Mouse (Mus musculus) ES-Bruce4 (cell line): ENCODE results near the gene Xpo5. TPM values are rescaled to one million over a fixed set of nuclear protein-coding genes. Genes with fewer than 3 reads are reported as not detected.
A peak's percentile ranks its signal among the peaks of the same experiment; 100 is the strongest.

ENCODE experiments used
- H3K27ac ChIP-seq: 2 replicates; pipeline ENCODE4 v1.5.1; 2012; ENCODE audit warnings: low read length, inconsistent platforms; ENCODE audit not compliant: insufficient read depth
- H3K27me3 ChIP-seq: 2 replicates; pipeline ENCODE4 v1.6.1; 2012; ENCODE audit warnings: mild to moderate bottlenecking, low read length, inconsistent platforms; ENCODE audit not compliant: control insufficient read depth, poor library complexity, insufficient read depth, severe bottlenecking
- H3K36me3 ChIP-seq: 2 replicates; pipeline ENCODE4 v1.6.1; 2012; ENCODE audit warnings: inconsistent platforms, mild to moderate bottlenecking, low read length, moderate library complexity; ENCODE audit not compliant: control insufficient read depth, poor library complexity, insufficient read depth, severe bottlenecking
- H3K4me1 ChIP-seq: one replicate; pipeline ENCODE4 v1.8.1; 2011; ENCODE audit warnings: low read length; ENCODE audit not compliant: control insufficient read depth, insufficient read depth
- H3K4me3 ChIP-seq: 2 replicates; pipeline ENCODE4 v1.5.1; 2011; ENCODE audit warnings: low read depth, mild to moderate bottlenecking, low read length
- H3K9ac ChIP-seq: 2 replicates; pipeline ENCODE4 v1.6.1; 2012; ENCODE audit warnings: low read depth, mild to moderate bottlenecking, inconsistent platforms; ENCODE audit not compliant: poor library complexity, severe bottlenecking
- H3K9me3 ChIP-seq: replicated peaks from 2 replicates; pipeline ENCODE4 v1.6.1; 2012; ENCODE audit warnings: mild to moderate bottlenecking, low read length, inconsistent platforms; ENCODE audit not compliant: control insufficient read depth, poor library complexity, insufficient read depth, severe bottlenecking
- CTCF ChIP-seq: IDR thresholded peaks from one replicate; pipeline ENCODE4 v1.8.1; 2011; ENCODE audit warnings: low read depth, low read length
- EP300 ChIP-seq: IDR thresholded peaks from 2 replicates; pipeline ENCODE4 v1.6.1; 2011; ENCODE audit warnings: low read depth, low read length; ENCODE audit not compliant: insufficient read depth
- POLR2A ChIP-seq: IDR thresholded peaks from one replicate; pipeline ENCODE4 v1.8.1; 2011; ENCODE audit warnings: low read length; ENCODE audit not compliant: insufficient read depth
- polyA plus RNA-seq: library from polyadenylated mRNA; stranded (reverse); fragments of >200 nt; gene quantifications from 2 replicates; pipeline ENCODE4 v1.2.4, GENCODE M21; 2011; ENCODE audit warnings: low read depth; ENCODE audit not compliant: missing spikeins, insufficient read depth, insufficient read length

Gene Xpo5
- polyA plus RNA-seq, 1 experiment: 77.8 TPM

DNA sequence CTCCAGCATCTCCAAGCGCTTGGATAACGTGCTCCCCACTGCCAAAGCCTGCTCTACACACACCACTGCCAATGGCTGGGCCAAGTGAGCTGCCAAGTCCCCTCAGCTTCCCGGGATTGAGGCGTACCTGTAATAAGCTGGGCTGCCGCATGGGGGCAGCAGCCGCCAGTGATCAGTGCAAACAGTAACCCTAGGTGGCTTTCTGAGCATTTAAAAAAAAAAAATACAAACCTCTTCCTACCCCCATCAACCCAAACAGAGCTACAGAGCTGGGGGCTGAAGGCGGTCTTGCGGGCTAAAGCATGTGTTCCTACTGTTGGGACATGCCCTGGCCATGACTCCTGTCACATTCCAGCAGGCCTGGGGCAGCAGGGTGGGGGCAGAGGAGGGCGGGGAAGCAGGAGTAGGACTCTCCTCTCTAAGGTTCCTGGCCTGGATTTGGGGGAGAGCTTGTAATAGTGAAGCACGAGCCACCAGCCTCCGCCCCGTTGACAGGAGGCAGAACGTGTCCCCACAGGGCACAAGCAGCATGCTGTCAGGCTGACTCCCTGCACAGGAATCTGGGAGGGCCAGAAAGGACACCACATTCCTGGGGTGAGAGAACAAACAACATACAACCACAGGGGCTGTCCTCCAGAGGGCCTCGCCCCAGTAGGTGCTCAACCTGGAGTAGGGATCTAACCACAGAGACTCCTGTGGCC, 63.5 kb downstream of the Xpo5 start:
- TF ChIP-seq EP300 (peak; percentile 88), CTCF (peak; percentile 79), POLR2A (no peak)
- peak overlapping the region; percentile 76 for H3K27ac ChIP-seq
- H3K27me3 ChIP-seq: no peaks in the 10 kb centered on the region
- no peak overlapping the region for H3K4me3 ChIP-seq
- H3K4me1 ChIP-seq: peaks cover 9% of the 10 kb centered on the region
- no peak overlapping the region for H3K9ac ChIP-seq
- peaks cover 37% of the 10 kb centered on the region for H3K36me3 ChIP-seq
- no peaks in the 10 kb centered on the region for H3K9me3 ChIP-seq

DNA sequence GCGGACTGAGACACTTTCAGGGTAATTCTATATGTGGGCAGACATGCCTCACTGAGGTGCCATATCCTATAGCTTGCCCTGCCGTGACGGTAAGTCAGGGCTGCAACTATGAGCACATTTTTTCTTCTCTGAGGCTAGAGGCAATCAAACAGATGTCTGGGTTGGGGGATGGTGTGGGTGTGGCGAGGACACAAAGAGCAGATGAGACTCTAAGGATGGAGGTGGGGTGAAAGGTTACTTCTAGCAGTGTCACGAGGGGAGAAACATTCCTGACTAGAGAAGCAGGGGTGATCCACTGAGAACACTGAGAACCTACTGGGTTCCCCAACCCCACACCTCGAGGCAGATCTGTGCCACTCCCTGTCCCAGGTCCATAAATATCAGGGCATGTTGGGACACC, 64.4 kb downstream of the Xpo5 start:
- H3K4me1 ChIP-seq: peaks cover 9% of the 10 kb centered on the region

DNA sequence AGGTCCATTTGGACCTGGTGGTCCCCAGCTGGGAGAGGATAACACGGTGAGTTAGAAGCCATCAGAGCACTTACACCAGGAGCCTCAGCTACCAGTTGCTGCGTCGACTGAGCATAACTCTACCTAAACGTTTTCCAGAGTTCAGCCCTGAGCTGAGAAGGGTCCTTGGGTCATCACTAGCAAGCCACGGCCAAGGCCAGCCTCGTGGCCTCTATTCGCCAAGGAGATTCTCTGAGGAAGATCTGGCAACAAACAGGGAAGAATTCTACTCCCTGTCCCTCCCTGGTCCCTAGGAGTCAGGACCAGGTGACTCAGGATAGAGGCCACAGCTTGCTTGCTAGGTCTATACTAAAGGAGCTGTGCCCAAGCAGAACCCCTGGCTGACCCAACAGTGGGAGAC, 64.9 kb downstream of the Xpo5 start:
- peaks cover 36% of the 10 kb centered on the region for H3K36me3 ChIP-seq

More for the DNA sequence above, 64.4 kb downstream of the Xpo5 start:
- H3K27me3 ChIP-seq: no peaks in the 10 kb centered on the region
- no peak for TF ChIP-seq CTCF
- 0 out of 2 replicates have a peak, but pooled peaks have one; percentile 42 for TF ChIP-seq EP300
- TF ChIP-seq POLR2A: no peak
- H3K4me3 ChIP-seq: no peak overlapping the region
- peaks cover 41% of the 10 kb centered on the region for H3K36me3 ChIP-seq
- H3K27ac ChIP-seq: peak overlapping the region; percentile 76
- H3K9me3 ChIP-seq: no peaks in the 10 kb centered on the region
- H3K9ac ChIP-seq: no peak overlapping the region

DNA sequence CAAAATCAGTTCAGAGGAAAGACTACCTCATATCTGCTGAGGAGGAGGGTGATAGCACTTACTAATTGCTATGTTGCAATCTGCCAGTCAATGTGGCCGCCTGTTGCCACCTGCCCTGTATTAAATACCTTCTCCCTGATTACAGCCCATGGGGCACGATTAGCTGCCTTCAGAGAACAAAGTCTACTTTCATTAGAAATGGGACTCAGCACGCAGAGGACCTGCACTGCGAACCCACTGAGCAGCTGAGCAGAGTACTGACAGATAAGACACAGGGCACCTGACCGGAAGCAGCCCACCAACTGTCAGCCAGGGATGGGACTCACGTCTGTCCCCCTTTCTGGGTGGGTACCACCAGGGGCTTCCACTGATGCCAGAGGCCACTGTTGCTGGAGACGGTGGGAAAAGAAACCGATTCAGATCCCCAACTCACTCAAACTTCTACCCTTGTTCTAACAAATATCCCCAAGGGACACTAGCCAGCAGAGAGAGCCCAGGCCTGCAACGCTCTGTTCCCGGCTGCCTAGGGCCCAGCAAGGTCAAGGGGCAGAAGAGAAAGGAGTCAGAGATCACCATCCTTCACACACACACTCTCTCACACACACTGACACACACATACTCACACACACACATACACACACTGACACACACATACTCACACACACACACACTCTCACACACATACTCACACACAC, 65.6 kb downstream of the Xpo5 start:
- no peak overlapping the region for H3K9ac ChIP-seq
- TF ChIP-seq EP300 (no peak), CTCF (no peak), POLR2A (no peak)
- H3K9me3 ChIP-seq: no peaks in the 10 kb centered on the region
- H3K36me3 ChIP-seq: peaks cover 29% of the 10 kb centered on the region
- H3K4me1 ChIP-seq: peaks cover 9% of the 10 kb centered on the region
- H3K27ac ChIP-seq: peak overlapping the region; percentile 76; the same call in 1 of the 2 replicates
- H3K4me3 ChIP-seq: no peak overlapping the region
- no peaks in the 10 kb centered on the region for H3K27me3 ChIP-seq

More for the DNA sequence above, 64.9 kb downstream of the Xpo5 start:
- Histone ChIP-seq H3K4me3 (no peak overlapping the region), H3K4me1 (peaks cover 9% of the 10 kb centered on the region), H3K27me3 (no peaks in the 10 kb centered on the region), H3K9me3 (no peaks in the 10 kb centered on the region), H3K27ac (peak overlapping the region; percentile 76), H3K9ac (no peak overlapping the region)
- no peak for TF ChIP-seq EP300
- no peak for TF ChIP-seq CTCF
- no peak for TF ChIP-seq POLR2A

DNA sequence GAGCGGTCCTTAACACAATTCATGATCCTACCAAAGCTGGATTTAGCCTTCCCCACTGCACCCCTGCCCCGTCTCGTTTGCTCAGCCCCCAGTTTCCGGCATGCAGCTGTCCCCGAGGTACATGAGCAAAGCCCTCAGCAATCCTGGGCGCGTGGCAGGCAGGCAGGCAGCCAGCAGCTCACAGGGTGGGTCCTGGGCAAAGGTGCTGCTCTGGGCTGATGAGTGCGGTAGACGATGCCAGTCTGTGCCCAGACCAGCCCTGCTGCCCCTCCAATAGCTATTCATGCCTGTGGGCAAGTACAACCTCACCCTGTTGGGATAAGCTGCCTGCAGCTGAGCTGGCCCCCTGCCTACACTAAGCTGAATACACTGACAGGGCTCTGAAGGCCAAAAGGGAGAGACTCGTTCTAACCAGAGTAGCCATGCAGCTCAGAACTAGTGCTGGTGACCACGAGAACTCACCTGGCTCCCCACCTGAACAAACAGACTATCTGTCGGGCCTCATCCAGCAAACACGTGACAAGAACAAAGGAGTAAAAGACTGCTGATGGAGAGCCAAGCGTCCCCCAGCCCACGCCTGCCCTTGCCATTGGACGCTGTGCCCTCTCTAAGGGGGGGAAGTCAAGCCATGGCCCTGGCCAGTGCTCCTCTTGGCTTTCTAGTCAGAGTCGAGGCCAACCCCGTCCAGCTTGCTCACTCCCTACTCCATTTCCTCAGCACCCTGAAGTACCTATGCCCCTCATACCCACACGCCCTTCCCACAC, 67.4 kb downstream of the Xpo5 start:
- H3K27me3 ChIP-seq: no peaks in the 10 kb centered on the region
- peaks cover 16% of the 10 kb centered on the region; the same call in 1 of the 2 replicates for H3K36me3 ChIP-seq
- H3K9ac ChIP-seq: no peak overlapping the region
- TF ChIP-seq CTCF (no peak), EP300 (no peak), POLR2A (no peak)
- H3K4me1 ChIP-seq: peaks cover 12% of the 10 kb centered on the region
- H3K4me3 ChIP-seq: no peak overlapping the region
- no peak overlapping the region for H3K27ac ChIP-seq
- H3K9me3 ChIP-seq: no peaks in the 10 kb centered on the region
